Mouse (Mus musculus) gastrocnemius, postnatal 25 days (tissue): Measurements from ENCODE around the gene Btbd35f13. TPM values are rescaled to one million over a fixed set of nuclear protein-coding genes. Genes with fewer than 3 reads are reported as not detected.
"Not testable (repeated sequence)": the region's sequence is repeated elsewhere in the genome, so short reads cannot be mapped to it uniquely, and the experiment has no call there.

Source experiments
- DNase-seq: peaks from one replicate; pipeline ENCODE4 v3.0.0; 2022
- long read RNA-seq, 2 experiments: library from polyadenylated mRNA; stranded (forward); transcript quantifications; one replicate each; pipeline ENCODE4 v2.0.0; 2021
- total RNA-seq, 2 experiments: library from RNA; stranded (reverse); gene quantifications; 1 replicate in 1 of 2; 2 replicates in 1 of 2; pipeline ENCODE4 v1.2.3; 2021

Btbd35f13 gene
- not detected for total RNA-seq
- long read RNA-seq, experiment 1, result 0 reads
- long read RNA-seq, experiment 2, result 0 reads

GRCm38 (mm10) chrX:33656872-33657271 lies at the start of gene Btbd35f13:
Btbd35f13 (plus strand) TSS chrX:33657172.
- not testable (repeated sequence) for DNase-seq

GRCm38 (mm10) chrX:33702249-33702648 lies 45.3 kb downstream of the Btbd35f13 start, which contains the start of gene Btbd35f14:
Btbd35f14 (minus strand) TSS chrX:33702349.
- DNase-seq, result not testable (repeated sequence)

Other genes with a start within 250 kb of the Btbd35f13 start
- not detected for gene Btbd35f15, start 79.9 kb upstream of the Btbd35f13 start, total RNA-seq
- not detected for gene Btbd35f14, start 45.2 kb downstream of the Btbd35f13 start, total RNA-seq